Mouse (Mus musculus): ENCODE measurements around the gene Tbx2.

The Tbx2 gene

DNA sequence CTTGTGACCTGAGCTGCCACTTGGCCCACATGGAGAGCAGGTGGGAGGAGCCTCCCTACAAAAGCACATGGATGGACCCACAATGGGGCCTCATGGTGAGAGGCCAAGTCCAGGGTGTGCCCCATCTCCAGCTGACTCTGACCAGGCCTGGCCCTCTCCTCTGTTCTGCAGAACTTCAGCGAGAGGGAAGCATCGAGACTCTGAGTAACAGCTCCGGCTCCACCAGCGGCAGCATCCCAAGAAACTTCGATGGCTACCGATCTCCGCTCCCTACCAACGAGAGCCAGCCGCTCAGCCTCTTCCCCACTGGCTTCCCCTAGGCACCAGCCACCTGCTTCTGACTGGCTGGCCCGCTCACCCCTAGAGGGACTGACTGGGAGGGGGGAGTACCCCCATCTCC, 7.3 kb upstream of the Tbx2 start:
- DNase-seq (ENCODE audit: low spot score): no peak

DNA sequence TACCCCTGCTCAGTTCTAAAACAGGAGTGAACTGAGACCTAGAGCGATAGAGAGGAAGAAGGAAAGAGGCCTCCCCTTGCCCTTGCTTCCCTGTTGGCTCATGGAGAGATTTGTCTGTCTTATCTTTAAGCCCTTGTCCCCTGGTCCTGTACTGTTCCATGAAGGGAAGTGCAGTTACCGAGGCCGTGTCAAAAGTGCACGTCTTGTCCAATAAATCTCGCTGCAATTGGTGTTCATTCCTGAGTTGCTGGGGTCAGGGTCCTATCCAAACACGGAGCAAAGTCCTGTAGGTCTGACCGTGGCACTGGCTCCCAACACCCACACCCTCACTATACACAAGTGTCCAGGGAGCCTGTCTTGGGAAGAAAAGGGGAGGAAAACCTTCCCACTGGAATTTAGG, 6.5 kb upstream of the Tbx2 start:
- no peak for DNase-seq (ENCODE audit: low spot score)

DNA sequence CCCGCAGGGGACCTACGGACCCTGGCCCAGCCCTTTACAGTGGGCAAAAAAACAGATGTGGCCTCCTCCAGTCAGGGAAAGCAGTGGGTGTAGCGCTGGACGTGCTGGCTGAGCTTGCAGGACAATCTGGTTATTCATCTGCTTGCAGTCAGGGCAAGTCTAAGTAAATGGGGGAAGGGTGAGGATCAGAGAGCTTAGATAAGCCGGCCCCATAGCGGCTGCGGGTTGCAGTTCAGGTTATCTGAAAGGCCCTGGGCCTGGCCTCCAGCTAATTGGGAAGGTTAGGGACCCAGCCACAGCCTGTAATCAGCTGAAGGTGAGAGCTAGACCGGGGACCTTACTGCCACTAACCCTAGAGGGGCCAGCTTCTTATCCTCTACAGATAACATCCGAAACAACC, 5.0 kb upstream of the Tbx2 start:
- no peak for DNase-seq (ENCODE audit: low spot score)

DNA sequence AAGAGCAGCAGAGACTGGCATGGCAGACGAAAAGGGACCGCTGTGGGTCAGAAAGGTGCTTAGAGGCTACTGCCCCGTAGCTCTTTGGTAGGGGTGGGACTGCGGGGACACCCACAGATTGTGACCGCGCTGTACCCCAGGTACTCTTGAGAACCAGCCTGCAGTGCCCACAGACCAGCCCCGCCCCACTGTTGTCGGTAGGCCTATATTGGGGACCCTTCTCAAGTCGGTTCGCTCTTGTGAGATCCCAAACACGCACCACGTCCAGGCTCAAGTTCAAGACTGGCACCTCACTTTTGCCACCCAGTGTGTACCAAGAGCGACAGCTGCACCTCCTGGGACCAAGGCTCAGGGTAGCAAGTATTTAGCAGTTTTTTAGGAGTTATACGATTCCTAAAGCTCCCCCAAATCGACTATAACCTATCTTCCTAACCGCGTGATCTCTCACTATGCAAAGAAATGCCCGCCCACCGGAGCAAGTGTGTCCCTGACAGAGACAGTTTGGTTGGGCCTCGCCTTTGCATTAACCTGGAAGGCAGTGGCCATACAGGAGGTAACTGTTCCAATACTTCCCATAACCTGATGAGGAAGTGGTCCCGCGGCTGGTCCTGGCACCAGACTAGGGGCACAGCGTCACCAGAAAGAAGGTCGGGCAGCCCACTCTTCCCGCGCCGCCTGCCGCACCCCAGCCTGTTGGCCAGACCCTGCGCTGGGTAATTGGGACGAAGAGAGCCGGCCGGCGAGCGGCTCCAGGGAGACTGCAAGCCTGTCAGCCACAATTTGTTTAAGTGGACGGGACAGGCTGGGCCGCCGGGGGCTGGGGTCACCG, 3.4 kb upstream of the Tbx2 start:
- no peak for DNase-seq (ENCODE audit: low spot score)

DNA sequence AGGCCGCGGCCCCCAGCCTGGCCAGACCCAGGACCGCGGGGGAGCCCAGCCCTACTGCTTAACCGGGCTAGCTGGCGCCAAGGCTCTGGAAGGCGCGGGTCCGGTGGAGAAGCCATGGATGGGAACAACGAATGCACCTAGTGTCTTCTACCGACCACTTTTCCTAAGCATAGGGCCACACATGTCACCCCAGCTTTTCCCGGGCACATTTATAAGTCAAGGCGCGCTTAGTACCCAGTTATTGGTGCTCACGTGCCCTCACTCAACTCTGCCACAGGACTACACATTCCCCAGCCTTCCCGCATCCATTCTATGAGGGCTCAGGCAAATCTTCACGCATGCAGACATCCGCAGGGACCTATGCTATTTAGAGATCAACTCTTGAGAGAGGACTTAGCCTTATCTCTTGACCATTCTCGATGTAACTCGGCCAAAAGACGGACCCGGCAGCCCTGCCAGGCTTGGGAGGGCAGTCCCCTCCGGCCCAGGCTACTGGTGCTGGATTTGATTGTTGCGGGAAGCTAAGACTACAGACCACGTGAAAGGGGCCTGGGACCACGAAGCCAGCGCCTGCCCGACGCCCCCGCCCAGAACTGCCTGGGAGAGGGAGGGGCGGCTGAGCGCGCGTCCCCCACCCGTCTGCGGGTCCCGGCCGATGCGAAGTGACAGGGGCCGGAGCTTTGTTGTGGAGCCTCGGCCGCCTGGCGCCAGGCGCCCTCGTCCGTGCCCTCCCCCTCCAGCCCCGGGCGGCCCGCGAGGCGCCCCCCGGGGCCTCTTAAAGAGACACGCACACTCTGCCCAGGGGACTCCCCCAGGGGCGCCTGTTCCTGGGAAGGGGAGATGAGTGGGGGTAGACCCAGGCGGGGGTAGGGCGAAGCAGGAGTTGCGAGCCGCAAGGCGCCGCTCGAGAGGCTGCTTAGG, 2.6 kb upstream of the Tbx2 start:
- DNase-seq (ENCODE audit: low spot score): no peak

DNA sequence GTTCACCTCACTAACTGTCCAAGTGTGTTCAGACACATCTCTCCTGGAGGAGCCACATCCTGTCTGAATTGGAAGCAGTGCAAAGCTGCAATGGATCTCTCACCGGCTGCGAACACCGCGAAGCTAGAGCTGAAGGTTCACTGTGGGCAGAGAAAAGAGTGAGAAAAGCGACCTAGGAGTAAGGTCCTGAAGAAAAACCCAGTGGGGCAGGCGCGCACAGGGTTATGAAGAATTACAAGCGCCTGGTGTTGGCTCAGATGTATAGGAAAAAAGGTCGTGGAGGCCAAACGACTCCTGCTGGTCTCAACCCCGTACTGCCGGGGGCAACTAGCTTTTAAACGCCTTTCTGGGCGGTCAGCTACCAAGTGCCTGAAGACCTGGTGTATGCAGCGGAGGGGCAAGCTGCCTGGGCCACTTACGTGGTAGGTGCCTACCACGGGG, 1.4 kb upstream of the Tbx2 start:
- no peak for DNase-seq (ENCODE audit: low spot score)

DNA sequence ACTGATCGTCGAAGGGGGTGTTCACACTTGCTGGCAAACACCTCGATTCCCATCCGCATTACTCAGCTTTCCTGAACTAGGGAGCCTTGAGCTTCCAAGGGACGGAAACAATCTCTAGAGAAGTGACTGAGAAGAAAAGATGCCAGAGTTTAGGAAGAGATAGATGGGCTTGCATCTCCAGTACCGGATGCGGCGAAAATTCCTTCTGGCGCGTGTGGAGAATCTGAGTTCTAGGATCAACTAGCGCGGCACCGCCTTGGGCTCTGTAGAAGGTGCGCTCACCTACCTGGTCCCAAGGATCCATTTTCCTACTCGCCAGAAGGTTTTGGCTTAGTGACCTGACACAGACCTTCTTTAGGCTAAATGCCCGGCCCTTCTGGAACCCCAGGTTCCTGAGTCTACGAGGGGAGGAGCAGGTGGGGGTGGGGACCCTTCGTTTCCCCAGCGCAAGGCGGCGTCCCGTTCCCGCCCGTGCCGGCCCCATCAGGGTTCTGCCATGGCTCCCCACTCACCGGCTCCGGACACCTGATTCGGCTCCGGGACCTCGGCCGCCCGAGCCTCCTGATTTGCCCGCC, 608 bp upstream of the Tbx2 start:
- no peak for DNase-seq (ENCODE audit: low spot score)

DNA sequence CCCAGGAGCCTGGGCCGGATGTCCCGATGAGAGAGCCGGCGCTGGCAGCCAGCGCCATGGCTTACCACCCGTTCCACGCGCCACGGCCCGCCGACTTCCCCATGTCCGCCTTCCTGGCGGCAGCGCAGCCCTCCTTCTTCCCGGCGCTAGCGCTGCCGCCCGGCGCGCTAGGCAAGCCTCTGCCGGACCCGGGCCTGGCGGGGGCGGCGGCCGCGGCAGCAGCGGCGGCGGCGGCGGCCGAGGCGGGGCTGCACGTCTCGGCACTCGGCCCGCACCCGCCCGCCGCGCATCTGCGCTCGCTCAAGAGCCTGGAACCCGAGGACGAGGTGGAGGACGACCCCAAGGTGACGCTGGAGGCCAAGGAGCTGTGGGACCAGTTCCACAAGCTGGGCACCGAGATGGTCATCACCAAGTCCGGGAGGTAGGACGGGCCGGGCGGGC, 750 bp downstream of the Tbx2 start:
- DNase-seq (ENCODE audit: low spot score): no peak

DNA sequence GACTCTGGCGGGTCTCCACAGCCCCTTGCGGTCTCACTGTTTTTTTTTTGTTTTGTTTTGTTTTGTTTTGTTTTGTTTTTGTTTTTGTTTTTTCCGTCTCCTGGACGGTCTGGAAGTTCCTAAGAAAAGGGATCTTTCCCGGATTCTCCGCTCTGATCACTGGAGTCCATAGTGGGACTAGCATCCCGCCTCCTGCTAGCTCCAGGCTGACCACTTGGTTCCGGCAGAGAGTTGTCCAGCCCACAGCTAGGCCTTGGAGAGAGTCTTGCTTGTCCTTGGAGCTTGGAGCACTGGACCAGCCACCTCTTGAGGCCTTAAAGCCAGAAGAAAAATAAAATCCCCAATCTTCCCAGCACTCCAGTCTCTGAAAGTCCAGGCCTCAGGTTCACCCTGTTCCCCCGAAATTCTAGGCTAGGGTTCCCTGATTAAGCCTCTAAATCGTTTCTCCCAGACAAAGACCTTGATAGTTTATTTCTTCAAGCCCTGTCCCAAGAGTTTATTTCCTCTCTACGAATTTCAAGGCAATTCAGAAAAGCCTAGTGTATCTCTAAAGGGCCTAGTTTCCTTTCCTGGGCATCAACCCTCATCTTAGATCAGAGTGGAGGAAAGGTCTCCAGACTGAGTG, 1.5 kb downstream of the Tbx2 start:
- no peak for DNase-seq (ENCODE audit: low spot score)

DNA sequence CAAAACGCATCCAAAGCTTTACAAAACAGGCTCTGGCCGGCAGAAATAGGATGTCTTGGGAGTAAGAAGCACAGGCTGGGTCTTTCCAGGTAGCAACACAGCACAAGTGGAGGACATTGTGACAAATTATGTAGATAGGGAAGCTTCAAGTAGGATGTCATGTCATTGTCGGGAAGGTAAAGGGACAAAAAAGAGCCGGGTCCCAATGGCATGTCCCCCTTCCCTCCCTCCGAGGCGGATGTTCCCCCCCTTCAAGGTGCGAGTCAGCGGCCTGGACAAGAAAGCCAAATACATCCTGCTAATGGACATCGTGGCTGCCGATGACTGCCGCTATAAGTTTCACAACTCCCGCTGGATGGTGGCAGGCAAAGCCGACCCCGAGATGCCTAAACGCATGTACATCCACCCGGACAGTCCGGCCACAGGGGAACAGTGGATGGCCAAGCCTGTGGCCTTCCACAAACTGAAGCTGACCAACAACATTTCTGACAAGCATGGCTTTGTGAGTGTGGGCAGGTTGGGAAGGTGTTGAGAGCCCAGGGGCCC, 2.1 kb downstream of the Tbx2 start:
- no peak for DNase-seq (ENCODE audit: low spot score)

DNA sequence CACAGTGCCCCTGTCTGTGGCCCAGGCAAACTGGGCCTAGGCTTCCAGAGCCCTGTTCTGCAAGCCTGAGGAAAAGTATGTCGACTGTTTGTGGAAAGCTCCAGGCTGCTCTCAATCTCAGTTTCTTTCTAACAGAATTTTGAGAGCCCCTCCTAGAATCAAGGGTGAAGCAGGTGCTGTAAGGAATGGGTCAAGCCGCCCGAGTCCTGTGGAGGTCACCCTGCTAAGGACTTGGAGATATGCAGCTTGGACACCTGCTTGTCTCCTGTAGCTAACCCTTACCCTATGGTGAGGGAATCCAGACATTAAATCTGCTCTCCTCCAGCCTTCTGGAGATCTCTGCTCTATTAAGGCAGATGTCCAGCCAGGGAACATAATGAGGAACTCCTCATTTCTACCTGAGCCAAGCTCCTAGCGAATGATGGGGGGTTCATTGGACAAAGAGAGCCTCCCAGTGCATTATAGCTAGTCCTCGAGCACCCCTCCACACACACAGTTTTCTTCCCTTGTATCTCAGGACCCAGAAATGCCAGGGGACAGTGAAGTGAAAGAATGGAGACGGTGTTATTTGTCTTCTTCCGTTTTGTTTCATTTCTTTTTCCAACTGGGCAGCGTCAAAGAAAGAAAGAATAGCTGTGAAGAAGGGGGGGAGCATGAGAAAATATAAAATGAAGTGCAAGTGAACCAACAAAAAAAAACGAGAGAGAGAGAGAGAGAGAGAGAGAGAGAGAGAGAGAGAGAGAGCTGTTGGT, 2.8 kb downstream of the Tbx2 start:
- DNase-seq (ENCODE audit: low spot score): no peak

DNA sequence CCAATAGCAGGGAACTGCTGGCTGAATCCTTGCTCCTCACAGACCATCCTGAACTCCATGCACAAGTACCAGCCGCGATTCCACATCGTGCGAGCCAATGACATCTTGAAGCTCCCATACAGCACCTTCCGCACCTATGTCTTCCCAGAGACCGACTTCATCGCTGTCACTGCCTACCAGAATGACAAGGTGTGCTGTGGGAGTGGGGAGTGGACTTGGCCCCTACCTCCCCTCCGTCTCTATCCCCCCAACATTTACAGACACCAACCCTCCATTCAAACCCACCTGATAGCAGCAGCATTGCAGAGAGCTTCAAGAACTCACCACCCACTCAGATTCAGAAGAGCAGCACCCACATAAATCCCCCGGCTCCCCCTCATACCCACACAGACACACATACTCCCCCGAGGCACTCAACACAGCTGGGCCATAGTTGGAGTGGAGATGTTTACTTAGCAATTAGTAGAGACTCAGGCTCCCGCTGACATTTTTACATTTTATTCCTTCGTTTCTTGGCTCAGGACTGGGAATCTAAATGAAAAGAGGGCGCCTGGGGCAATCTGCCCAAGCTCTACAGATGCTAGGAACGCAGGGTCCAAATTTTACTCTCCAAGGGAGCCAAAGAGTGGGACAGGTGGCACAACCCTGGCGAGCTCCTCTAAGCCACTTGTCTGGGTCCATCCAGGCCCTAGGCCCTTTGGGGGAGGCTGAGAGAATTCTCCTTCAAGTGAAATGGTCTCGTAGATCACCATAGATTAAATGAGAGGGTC, 3.6 kb downstream of the Tbx2 start:
- no peak for DNase-seq (ENCODE audit: low spot score)

DNA sequence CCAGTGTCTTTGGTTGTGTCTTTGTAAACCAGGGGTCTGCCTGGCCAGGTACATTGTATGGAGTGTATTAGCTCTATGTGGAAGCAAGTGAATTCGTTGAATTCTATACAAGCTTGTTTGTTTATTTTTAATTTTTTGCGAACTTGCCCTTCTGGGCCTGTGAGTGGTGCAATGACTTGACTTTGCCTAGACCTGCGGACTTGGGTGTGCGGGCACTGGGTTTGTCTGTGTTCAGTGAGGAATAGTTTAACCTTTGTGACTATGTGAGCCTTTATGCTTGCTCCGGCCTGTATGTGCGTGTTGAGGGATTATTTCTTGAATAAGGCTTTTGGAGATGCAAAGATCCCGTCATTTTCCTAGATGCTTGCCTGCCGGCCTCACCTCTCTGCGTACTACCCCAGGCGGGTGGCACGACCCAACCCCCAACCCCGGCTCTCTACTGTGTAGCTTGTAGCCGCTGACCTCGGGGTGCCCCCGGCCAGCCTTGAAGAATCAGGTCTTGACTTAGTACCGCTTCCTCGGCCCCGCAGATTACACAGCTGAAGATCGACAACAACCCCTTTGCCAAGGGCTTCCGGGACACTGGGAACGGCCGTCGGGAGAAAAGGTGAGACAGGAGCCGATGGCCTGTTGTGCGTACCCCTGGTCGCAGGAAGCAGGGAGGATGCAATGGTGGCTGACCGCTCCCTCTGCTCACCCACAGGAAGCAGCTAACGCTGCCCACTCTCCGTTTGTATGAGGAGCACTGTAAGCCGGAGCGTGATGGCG, 4.4 kb downstream of the Tbx2 start:
- DNase-seq (ENCODE audit: low spot score): no peak

DNA sequence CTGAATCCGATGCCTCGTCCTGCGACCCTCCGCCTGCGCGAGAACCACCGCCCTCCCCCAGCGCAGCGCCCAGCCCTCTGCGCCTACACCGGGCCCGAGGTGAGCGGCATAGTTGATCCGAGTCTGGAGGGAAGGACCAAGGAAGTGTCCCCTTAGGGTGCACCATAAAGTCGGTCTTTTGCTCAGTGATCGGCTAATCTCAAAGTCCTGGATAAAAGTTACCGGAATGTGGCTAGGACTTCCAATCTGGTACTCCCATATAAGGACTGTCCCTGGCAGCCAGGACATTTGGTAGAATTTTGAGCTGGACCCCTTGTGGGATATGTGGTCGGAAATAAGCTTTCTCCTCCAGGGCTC, 4.9 kb downstream of the Tbx2 start:
- no peak for DNase-seq (ENCODE audit: low spot score)

DNA sequence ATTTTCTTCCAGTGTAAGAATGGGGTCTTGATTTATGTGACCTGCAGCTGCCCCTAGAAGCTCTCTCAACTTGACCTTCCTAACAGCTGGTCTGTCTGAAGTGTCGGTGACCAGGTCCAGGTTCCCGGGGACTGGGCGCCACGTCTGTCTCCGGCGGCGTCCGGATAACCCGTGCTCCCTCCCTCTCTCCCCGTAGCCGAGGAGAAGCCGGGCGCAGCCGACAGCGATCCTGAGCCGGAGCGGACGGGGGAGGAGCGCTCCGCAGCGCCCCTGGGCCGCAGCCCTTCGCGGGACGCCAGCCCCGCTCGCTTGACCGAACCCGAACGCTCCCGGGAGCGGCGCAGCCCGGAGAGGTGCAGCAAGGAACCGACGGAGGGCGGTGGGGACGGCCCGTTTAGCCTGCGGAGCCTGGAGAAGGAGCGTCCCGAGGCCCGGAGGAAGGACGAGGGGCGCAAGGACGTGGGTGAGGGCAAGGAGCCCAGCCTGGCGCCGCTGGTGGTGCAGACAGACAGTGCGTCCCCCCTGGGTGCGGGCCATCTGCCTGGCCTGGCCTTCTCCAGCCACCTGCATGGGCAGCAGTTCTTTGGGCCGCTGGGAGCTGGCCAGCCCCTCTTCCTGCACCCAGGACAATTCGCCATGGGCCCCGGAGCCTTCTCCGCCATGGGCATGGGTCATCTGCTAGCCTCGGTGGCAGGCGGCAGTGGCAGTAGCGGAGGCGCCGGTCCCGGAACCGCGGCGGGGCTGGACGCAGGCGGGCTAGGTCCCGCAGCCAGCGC, 5.5 kb downstream of the Tbx2 start:
- no peak for DNase-seq (ENCODE audit: low spot score)

DNA sequence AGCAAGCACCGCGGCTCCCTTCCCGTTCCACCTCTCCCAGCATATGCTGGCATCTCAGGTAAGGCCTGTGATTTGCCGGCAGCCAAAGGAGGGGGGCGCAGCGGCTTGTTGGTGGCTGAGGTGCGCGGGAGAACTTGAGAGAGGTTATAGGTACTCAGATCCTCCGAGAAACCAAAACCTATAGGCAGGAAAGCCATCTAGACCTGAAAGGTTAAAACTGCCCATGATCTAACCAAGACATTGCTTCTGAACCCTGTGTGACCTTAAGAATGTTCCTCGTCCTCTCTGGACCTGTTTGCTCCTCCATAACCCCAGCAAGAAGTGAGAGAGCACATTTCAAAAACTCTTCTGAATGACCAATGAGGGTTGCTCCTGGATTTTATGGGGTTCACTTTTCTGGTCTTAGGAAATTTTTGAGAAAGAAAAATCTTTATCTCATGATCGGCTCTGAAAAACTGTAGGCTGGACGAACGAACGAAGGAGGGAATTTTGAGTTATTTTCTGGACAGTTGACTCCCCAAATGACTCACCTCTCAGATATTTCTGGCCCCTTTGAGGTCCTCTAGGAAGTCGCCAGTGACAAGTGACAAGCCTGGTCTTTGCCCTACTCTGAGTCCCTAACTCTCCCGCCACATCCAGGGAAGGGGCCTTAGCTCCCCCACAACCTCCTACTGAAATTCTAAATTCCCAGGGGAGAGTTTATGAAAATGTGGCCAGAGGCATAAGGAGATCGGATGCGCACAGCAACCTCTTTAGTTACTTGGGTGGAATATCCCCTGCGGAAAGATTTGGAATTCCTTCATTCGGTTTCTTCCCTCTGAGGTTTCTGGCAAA, 6.3 kb downstream of the Tbx2 start:
- DNase-seq (ENCODE audit: low spot score): no peak

DNA sequence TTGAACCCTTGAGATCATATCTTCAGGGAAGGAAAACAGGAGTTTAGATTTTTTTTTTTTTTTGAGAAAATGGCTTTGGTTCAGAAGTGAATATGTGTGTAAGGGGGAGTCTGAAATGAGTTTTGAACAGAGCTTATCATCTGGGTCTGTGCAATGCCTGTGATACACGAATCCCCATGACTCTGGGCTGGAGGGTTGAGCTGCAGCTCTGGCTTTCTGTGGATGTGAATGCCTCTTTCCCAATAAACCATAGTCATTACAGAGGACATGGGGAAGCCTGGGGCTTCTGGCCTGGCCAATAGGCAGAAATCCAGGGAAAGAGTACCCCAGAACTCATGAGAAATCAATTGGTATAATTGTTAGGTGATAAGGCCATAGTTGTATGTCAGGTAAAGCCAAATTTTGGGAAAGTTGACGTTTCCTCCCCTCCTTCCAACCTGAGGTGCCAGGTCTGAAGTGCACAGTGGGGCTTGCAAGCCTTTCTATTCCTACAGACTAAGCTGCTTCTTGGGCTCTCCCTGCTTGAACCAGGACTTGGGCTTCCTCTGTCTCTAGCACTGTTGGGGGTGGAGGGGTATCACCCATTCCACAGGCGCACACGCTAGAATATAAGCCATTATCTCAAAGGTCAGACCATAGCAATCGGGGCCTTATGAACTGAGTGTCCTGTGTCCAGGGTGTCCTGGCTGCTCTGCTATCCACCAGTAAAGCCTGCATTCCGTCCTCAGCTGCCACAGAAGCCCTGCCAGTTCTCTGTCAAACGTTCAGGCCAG, 7.1 kb downstream of the Tbx2 start:
- no peak for DNase-seq (ENCODE audit: low spot score)
